Mouse (Mus musculus): ENCODE measurements around the gene Otog.

Otog gene

DNA sequence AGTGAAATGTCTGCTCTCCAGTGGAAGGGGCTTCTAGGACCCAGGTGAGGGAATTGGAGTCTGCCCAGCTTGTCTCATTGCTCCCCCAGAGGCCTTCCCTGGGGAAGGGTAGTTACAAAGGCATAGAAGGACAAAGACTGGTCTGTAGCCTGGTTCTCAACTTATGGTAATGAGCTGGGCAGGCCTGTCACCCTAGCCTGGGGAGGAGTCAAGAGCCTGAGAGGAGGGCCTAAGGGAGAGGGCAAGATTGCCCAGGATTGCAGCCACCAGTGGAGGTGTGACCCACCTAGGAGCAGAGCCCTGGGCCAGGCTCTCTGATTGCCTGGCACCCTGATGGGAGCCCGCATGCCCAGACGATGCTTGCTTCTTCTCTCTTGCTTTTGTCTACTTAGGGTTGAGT, at the start of gene Otog:
TSS of gene Otog (plus strand) at position 292 of the 400 bp plus-strand sequence.
- no peak for DNase-seq

DNA sequence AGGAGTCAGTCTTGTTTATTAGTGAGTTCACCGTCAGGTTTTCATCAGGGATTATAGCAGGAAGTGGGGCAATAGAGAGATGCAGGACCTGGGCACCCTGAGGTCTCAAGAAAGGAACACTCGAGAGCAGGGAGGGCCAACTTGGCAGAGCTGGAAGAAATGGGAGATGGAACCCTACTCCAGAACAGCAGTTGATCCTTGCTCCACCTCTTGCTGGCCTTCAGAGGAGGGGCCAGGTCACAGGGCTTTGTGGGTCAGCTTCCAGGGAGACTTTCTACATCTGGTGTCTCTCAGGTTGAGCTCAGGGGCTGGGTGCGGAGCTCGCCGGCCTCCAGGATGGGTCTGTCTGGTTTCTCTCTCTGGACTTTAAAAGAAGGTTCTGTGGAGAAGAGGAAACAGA, 45.4 kb upstream of the Otog start:
- DNase-seq = no peak

DNA sequence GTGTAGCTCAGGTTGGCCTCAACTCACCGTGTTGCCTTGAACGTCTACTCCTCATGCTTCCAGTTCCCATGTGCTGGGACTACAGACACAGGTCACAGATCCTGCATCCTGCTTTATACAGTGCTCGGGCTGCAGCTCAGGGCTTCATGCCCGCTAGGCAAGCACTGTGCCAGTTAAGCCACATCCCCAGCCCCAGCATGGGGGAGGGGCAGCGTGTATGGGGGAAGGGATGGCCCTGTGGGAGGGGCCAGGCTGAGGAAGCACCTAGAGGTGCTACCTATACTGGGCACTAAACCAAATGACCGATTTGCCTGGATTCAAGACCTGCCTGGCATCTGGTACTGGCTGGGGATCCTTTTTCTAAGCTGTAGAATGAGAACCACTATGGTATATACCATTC, 40.8 kb upstream of the Otog start:
- no peak for DNase-seq

DNA sequence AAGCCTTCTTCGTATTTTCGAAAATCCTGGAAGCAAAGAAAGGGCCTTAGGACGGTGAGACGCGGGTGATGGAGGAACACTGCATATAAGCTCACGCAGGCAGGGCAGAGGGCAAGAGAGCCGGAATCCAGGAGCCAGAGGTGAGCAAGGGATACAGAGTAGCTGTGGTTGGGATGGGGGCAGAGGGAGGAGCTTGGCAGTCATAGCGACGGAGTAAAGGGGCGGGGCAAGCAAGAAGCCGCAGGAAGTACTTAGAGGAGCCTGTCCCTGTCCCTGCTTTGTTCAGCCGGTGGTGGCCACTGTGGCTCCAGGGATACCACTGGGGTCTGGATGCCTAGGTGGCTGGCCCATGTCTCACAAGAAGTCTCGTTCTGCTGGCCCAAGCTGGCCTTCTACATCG, 39.1 kb upstream of the Otog start:
- no peak for DNase-seq

DNA sequence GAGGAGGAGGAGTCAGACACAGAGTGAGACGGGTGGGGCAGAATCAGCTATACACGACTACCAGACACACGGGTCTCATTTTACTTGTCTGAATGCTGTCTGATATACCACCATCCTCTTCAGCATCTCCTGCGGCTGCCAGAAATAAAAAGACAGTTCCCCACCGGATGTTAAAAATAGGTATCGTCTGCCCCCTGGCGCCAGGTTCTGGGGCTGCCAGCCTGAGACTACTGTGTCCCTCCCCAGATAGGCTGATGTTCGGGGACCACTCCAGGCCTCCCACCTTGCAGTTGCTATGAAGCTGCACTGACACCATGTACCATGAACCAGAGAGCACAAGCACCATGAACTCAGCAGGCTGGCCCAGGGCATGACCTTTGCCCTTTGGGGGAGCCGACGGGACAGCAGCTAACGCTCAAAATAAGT, 36.7 kb upstream of the Otog start:
- no peak for DNase-seq

DNA sequence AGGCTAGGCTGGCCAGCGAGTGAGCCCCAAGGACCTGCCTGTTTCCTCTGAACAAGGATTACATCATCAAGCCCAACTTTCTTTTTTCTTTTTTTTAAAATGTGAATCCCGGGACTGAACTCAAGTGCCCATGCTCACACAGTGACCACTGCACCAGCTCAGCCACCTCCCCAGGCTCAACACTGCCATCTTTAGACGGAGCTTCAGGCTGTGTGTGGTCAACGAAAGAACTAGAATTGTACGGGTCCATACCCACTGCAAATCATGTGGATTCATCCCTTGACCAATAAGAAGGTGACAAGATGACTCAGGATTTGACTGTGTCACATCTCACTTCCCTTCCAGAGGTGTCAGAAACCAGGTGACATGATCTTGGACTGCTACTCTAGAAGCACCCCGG, 36.0 kb upstream of the Otog start:
- no peak for DNase-seq

DNA sequence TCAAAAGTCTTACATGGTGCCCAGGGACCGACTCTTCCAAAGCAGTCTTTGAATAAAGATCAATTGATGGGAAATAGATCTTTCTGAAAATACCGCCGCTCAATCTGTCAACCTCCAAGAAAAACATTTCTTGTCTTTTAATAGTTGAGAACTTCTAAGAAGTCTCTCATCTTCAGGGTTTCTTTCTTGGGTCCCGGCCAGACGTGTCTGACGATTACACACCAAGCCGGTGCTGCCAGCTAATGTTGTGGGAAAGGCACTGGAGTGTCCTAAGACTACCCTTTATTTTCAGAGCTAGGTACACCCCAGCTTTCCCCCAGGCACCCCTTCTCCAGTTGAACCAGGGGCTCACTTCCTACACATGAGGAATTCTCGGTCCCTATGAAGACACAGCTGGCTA, 32.7 kb upstream of the Otog start:
- no peak for DNase-seq

DNA sequence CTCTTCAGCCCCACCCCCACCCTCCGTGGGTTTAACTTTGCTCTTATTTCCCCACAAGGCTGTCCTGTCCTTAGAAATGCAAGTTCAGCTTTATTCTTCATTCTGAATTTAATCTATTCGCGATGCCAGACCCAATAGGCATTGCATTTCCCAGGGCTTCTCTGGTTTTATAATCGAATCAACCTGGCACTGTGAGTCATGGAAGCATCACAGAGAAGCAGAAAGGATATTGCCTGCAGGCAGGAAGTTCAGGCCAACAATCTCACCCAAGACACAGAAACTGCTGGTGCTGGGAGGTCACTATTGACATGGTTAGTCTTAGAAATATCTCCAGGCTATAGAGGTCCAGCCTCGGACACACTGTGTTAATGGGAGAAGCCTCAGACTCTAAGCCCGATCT, 30.5 kb upstream of the Otog start:
- DNase-seq = no peak

DNA sequence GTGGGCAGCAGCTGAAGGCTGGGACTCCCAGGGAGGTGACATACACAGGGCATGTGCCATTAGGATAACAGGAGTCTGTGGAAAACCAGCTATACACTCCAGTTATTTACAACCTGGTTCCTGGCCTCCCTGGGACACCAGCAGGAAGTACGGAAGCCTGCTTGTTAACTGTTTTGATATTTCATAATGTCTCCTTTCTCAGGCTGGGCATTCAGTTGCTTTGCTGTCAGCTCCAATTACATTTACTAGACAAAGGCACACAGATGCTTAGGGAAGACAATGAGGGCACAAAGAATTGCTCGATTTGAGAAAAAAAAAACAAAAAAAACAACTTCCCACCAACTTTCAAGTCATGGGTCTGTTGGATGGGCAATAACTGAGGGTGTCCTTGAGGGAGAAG, 24.3 kb upstream of the Otog start:
- DNase-seq = no peak

DNA sequence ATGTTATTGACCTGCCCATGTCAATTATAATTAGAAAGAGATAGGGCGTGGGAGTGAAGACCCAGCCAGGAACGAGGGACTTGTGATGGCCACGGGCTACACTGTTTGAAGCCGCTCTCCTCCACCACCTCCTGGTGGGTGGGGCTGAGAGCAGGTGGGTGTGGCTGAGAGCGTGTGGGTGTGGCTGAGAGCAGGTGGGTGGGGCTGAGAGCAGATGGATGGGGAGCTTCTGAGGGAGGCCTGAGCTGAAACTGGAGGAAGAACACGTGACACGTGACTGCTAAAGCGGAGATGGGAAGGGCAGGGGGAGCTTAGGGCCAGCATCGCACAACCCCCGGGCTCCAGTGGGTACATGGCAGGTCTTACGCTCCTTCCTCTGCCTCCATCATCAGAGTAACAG, 22.4 kb upstream of the Otog start:
- DNase-seq = peak; percentile 24

DNA sequence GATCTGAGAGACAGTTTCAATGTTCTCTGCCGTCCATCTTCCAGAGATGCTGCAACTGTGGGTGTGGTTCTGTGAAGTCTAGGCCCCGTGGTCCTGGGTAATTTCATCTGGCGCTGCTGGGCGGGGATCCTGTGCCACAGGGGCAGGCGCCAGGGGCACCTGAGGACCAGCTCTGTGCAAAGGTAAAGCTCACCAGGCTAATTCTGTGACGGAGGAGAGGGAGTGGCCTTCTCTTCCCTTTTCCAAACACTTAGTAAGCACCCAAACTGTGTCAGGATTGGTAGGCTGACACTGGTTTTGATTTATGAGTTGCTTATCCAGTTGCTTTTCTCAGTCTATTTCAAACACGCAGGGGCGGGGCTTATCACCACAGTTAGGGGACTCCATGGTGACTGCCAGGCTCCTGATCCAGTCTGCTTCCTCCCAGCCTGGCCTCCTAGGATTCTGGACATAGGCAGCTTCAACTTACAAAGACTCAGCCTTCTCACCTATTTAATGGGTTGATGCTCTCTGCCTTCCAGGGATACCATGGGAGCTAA, 20.1 kb upstream of the Otog start:
- DNase-seq = no peak

DNA sequence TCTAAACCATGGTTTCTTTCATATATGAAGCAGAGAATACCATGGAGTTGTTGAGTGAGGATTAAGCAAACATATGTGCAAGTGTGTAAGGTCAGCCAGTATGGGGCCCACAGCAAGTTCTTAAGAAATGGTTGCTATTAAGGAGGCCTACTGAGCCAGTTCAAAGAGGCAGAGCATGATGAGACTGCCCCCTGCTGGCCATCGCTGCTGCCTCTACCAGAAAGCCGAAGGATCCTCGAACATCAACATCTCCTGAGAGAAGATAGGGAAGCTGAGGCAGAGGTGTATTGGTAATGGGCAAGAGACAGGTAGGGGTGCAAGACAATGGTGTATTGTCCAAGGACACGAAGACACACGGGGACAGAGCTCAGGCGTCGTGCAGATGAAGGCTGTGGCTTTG, 14.5 kb upstream of the Otog start:
- peak; percentile 58 for DNase-seq

DNA sequence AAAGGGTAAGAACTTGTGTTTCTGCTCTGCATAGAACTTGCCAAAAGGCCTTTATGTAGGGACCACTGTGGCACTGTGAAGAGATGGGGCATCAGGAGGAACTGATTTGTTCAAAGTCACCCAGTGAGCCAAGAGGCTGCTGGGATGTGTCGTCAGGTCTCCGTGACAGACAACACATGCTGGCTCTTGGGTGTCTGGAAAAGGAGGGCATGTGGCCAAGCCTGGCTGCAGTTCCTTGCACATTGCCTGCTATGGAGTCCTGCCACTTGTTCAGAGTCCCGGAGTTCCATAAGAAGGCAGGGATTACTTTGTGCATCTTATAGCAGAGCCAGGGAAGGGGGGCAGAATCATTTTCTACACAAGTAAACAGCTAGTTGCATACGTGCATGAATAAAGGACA, 13.9 kb upstream of the Otog start:
- no peak for DNase-seq

DNA sequence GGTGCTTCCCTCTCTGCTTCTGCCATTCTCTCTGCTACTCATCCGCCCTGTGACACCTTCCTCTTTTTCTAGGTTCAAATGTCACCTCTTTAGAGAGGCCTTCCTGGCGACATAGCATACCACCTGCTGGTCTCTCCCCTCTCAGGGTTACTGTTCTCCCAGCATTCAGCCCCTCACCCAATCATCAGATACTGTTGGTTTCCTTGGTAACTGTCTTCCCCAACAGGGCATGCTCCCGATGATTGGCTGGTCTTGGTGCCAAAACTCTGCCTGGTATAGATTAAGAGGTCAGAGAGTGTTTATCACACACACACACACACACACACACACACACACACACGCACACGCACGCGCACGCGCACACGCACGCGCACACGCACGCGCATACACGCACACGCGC, 4.8 kb upstream of the Otog start:
- DNase-seq = no peak

DNA sequence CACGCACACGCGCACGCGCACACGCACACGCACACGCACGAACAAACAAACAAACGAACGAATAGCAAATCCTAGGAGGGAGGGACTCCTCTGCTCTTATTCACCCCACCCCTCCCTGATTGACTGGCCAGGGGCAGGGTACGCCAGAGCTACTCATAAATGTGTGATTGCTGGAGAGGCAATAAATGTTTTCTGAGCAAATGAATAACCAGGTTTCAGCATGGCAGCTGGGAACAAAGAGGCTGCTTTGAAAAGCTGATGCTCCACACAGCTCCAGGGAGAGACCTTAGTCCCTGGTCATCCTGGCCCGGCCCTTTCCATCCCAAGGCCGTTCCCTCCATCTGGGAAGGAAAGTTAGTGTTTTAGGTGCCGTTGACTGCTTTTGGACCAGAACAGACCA, 4.4 kb upstream of the Otog start:
- DNase-seq = peak; percentile 42

DNA sequence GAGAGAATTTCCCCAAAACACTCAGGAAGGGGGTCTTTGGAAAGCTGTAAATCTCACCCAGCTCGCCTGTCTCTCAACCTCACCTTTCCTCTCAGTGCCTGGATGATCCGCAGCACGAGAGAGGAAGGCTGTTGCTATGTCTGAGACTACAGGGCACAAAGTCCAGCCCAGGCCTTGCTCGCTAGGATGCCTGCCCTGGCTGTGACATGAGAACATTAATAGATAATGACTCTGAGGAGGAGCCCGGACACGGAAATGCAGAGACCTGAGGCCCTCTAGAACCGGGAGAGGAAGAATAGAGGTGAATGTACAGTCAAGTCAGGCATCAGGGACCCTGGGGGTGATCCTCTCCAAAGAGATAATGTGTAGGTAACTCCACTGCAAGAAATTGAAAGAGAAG, 3.6 kb upstream of the Otog start:
- peak; percentile 67 for DNase-seq

DNA sequence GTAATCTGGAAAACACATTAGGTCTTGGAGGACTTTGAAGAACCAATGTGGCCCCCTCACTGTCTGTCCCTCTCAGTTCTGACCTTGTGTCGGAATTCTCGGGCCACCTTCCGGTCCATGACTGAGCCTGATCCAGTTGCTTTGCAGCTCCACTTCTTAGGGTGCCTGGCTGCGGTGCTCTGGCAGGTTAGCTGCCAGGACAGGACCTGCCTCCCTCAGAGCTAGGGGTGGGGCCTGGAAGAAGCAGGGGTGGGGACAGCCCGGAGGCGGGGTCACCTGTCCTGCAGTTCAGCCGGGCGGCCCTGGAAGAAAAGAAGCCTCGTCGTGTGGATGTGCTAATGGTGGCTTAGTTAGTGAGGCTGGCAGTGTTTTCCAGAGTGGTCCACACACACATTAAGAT, 2.4 kb upstream of the Otog start, which contains the start of gene Ush1c:
TSS of gene Ush1c (minus strand) at position 158 of the 400 bp plus-strand sequence.
- DNase-seq = peak; percentile 79

DNA sequence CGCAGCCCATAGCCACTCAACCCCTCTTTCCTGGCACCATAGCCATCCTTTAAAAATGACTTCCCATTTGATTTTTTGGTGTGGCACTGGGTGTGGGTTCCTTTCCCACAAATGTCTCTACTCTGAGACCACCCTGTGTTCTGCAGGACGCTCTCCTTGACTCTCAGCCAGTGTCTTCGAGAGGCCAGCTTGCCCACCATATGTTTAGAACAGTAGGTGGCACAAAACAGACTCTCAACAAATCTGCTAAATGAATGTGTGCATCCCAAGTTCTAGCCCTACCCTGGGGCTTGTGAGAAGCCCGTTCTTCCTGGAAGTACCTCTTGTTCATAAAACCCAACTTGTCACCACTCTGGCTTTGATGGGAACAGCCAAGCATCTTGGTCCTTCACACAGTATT, 696 bp upstream of the Otog start:
- no peak for DNase-seq

DNA sequence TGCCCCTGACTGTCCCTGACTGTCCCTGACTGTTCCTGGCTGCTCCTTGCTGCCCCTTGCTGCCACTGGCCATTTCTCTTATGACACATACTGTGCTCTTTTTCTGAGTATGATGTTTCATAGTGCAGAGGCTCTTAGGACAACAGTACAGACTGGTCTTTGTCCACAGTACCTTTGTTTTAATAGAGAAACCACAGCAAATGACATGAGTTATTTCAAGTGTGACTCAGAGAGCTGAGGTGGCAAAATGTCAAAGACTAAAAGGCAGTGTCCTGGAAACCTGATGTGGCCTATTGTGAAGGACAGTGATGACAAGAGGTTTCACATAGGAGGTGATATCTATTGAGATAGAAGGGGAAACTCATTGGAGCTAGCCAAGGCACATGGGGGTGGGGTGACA, 6.1 kb downstream of the Otog start:
- DNase-seq = no peak

DNA sequence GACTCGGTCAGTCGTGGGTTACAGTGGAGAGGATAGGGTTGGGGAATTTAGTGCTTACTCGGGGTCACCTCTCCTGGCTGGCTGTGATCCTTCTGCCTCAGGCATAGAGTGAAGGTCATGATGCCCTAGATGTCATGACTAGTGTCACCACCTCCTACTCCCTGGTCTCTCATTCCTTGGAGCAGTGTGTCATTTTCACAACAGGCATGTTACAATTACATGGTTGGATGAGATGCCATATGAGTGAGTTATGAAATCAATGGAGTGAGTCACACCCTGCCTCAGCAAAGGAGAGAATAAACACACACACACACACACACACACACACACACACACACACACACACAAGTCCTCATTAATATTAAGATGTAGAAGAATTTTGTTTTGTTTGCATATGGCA, 6.8 kb downstream of the Otog start:
- DNase-seq = no peak

DNA sequence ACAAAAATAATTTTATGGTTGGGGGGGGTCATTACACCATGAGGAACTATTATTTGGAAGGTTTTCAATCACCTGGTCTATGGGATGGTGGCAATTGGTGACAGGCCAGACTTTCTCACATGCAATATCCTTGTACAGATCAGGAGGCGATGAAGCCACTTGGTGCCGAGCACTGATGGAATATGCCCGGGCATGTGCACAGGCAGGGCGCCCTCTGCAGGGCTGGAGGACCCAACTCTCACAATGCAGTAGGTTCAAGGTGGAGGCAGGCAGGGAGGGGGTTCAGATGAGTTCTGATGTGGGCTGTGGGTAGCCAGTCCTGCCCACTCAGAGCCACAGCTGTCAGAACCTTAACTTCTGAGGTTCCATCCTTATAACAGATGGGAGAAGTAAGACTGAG, 11.1 kb downstream of the Otog start:
- DNase-seq = no peak

DNA sequence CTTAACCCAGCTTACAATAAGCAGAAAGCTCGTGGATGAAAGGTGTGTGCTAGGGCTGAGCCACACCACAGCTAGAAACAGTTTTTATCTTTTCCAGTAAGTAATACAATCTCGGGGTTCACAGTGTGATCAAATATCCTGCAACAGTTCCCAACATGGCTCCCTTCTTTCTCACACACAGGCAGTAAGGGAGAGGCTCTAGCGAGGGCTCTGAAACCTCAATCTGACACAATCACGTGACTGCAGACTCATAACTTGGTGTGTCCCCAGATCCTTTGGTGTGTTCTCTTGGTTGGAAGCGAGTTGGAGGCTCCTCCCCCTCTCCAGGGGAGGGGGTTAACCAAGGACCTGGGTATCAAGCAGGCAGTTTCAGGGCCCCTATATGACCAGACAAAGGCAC, 35.4 kb downstream of the Otog start:
- DNase-seq = no peak

DNA sequence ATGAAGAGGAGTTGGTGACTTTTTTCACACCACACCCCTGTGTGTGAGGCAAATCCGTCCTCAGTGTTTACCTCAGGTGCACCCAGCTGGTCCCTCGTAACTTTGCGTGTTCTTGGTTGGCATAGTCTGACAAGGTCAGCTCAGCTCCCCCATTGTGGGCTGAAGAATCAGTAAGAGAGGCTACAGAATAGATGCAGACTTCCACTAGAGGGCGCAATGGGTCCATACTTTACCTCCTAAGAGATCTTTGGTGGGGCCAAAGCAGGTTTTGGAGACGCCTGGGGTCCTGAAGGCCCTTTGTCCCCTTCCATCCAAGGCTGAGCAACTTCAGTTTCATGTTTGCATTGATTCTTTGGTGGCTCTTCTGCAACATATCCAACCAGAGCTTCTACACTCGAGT, 39.2 kb downstream of the Otog start:
- DNase-seq = peak; percentile 47

DNA sequence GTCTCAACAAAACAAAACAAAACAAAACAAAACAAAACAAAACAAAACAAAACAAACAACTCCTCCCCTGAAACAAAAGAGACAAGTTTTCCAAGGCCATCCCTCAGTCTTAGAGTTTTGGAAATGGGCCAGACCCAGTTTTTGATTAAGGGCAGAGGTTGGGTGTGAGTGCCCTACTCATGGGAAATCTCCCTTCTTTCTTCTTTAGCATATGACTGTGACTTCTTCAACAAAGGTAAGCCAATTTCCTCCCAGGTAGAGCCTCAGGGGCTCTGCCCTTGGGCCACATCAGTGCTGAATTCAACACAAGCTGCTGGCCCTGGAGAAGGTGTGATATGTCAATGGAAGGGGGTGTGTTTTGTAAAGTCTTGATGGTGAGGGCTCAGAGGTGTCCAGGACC, 40.1 kb downstream of the Otog start:
- DNase-seq = no peak

DNA sequence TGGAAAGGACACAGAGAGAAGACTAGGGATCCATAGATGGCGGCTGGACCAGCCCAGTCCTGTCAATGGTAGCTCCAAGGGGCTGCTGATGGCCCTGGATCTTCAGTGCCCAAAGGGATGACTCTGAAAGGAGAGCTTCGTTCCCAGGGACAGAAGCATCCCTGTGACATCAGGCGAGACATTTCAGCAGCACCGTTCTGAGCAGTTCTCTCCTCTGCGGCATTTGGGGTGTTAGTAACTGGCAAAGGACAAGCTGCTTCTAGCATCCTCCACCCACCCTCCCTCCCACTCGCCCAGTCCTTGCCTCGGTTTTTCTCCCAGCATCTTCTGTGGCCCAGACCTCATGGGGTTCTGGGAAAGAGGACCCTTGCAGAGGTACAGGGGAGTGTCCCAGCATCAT, 41.5 kb downstream of the Otog start:
- DNase-seq = no peak

DNA sequence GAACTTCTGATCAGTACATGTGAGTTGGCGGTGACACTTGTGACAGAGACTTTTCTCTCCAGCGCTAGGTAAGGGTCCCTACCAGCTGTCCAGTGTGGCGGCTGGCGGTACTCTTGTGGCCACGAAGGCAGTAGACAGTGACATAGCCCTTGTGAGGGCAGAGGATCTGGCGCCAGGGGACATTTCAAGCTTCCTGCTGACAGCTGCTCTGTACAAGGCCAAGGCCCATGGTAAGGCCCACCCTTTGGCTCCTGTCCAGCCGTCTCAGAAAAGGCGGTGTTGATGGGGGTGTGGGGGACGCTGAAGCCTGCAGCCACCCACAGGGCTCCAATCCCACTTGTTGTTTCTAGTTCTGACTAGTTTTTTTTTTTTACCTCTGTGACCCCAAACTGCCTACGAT, 42.9 kb downstream of the Otog start:
- DNase-seq = no peak
